Mouse (Mus musculus) stomach, postnatal 0 days (tissue): Measurements from ENCODE around the gene Amt.

ENCODE experiments used
- CTCF ChIP-seq: IDR thresholded peaks from 2 replicates; pipeline ENCODE4 v1.5.1; 2016; ENCODE audit warnings: antibody characterized with exemption, low read depth, mild to moderate bottlenecking, moderate library complexity
- EP300 ChIP-seq: optimal IDR thresholded peaks from 2 replicates; pipeline ENCODE3; 2016; ENCODE audit warnings: antibody characterized with exemption

GRCm38 (mm10) chr9:108289347-108289746 lies 7.3 kb upstream of the Amt start:
- TF ChIP-seq CTCF (no peak), EP300 (no peak)
